Mouse (Mus musculus): ENCODE results near the gene Tmem253. TPM values are rescaled to one million over a fixed set of nuclear protein-coding genes. Genes with fewer than 3 reads are reported as not detected.

Tmem253 gene
- polyA plus RNA-seq (2015; fragmentation: Illumina TruSeq; extraction: RNeasy Lipid Tissue Mini Kit (QIAGEN cat#74804); ENCODE audit: low read depth, low replicate concordance), result not detected

GRCm38 (mm10) chr14:52015445-52016100 is at the start of gene Tmem253:
Tmem253 (plus strand) TSS chr14:52015658.

GRCm38 (mm10) chr14:51984247-51985231 is 30.9 kb upstream of the Tmem253 start, which contains the start of gene Arhgef40:
Arhgef40 (plus strand) TSS chr14:51984719.

GRCm38 (mm10) chr14:52020486-52021137 is 5.2 kb downstream of the Tmem253 start, which contains the start of gene Zfp219:
Zfp219 (minus strand) TSS chr14:52020733.

GRCm38 (mm10) chr14:52042359-52042758 is 26.9 kb downstream of the Tmem253 start, which contains the start of gene Olfr221:
Olfr221 (minus strand) TSS chr14:52042459.

Other genes with a start within 250 kb of the Tmem253 start
- gene Ang4, start 242.1 kb upstream of the Tmem253 start, polyA plus RNA-seq (2015; fragmentation: Illumina TruSeq; extraction: RNeasy Lipid Tissue Mini Kit (QIAGEN cat#74804); ENCODE audit: low read depth, low replicate concordance), result not detected
- not detected for gene AY358078, start 215.6 kb upstream of the Tmem253 start, polyA plus RNA-seq (2015; fragmentation: Illumina TruSeq; extraction: RNeasy Lipid Tissue Mini Kit (QIAGEN cat#74804); ENCODE audit: low read depth, low replicate concordance)
- not detected for gene Ear6, start 162.0 kb upstream of the Tmem253 start, polyA plus RNA-seq (2015; fragmentation: Illumina TruSeq; extraction: RNeasy Lipid Tissue Mini Kit (QIAGEN cat#74804); ENCODE audit: low read depth, low replicate concordance)
- gene Mettl17, start 130.8 kb upstream of the Tmem253 start, polyA plus RNA-seq (2015; fragmentation: Illumina TruSeq; extraction: RNeasy Lipid Tissue Mini Kit (QIAGEN cat#74804); ENCODE audit: low read depth, low replicate concordance), result 24.8 TPM
- 8.1 TPM for gene Slc39a2, start 122.8 kb upstream of the Tmem253 start, polyA plus RNA-seq (2015; fragmentation: Illumina TruSeq; extraction: RNeasy Lipid Tissue Mini Kit (QIAGEN cat#74804); ENCODE audit: low read depth, low replicate concordance)
- gene Ndrg2, start 101.5 kb upstream of the Tmem253 start, polyA plus RNA-seq (2015; fragmentation: Illumina TruSeq; extraction: RNeasy Lipid Tissue Mini Kit (QIAGEN cat#74804); ENCODE audit: low read depth, low replicate concordance), result 1,154 TPM
- gene Tppp2, start 97.2 kb upstream of the Tmem253 start, polyA plus RNA-seq (2015; fragmentation: Illumina TruSeq; extraction: RNeasy Lipid Tissue Mini Kit (QIAGEN cat#74804); ENCODE audit: low read depth, low replicate concordance), result not detected
- not detected for gene Rnase13, start 92.9 kb upstream of the Tmem253 start, polyA plus RNA-seq (2015; fragmentation: Illumina TruSeq; extraction: RNeasy Lipid Tissue Mini Kit (QIAGEN cat#74804); ENCODE audit: low read depth, low replicate concordance)
- gene Arhgef40, start 30.9 kb upstream of the Tmem253 start, polyA plus RNA-seq (2015; fragmentation: Illumina TruSeq; extraction: RNeasy Lipid Tissue Mini Kit (QIAGEN cat#74804); ENCODE audit: low read depth, low replicate concordance), result 33.4 TPM
- gene Zfp219, start 5.1 kb downstream of the Tmem253 start, polyA plus RNA-seq (2015; fragmentation: Illumina TruSeq; extraction: RNeasy Lipid Tissue Mini Kit (QIAGEN cat#74804); ENCODE audit: low read depth, low replicate concordance), result 31.0 TPM
- gene Olfr221, start 26.8 kb downstream of the Tmem253 start, polyA plus RNA-seq (2015; fragmentation: Illumina TruSeq; extraction: RNeasy Lipid Tissue Mini Kit (QIAGEN cat#74804); ENCODE audit: low read depth, low replicate concordance), result not detected
- 311 TPM for gene Hnrnpc, start 88.4 kb downstream of the Tmem253 start, polyA plus RNA-seq (2015; fragmentation: Illumina TruSeq; extraction: RNeasy Lipid Tissue Mini Kit (QIAGEN cat#74804); ENCODE audit: low read depth, low replicate concordance)
- 2.6 TPM for gene Rpgrip1, start 95.0 kb downstream of the Tmem253 start, polyA plus RNA-seq (2015; fragmentation: Illumina TruSeq; extraction: RNeasy Lipid Tissue Mini Kit (QIAGEN cat#74804); ENCODE audit: low read depth, low replicate concordance)
- gene Supt16, start 181.8 kb downstream of the Tmem253 start, polyA plus RNA-seq (2015; fragmentation: Illumina TruSeq; extraction: RNeasy Lipid Tissue Mini Kit (QIAGEN cat#74804); ENCODE audit: low read depth, low replicate concordance), result 28.1 TPM
- 54.5 TPM for gene Chd8, start 242.1 kb downstream of the Tmem253 start, polyA plus RNA-seq (2015; fragmentation: Illumina TruSeq; extraction: RNeasy Lipid Tissue Mini Kit (QIAGEN cat#74804); ENCODE audit: low read depth, low replicate concordance)